Mouse (Mus musculus) adrenal gland, postnatal 36 days (tissue): ENCODE measurements around the gene Dnmt3l. TPM values are rescaled to one million over a fixed set of nuclear protein-coding genes. Genes with fewer than 3 reads are reported as not detected.
"Not testable (repeated sequence)": the region's sequence is repeated elsewhere in the genome, so short reads cannot be mapped to it uniquely, and the experiment has no call there.

Experiments
- DNase-seq, 2 experiments: peaks; one replicate each; pipeline ENCODE4 v3.0.0; 2021; ENCODE audit warnings: mixed read lengths in 1 of 2
- long read RNA-seq, 2 experiments: library from polyadenylated mRNA; stranded (forward); transcript quantifications; one replicate each; pipeline ENCODE4 v2.0.0; 2021; ENCODE audit warnings: borderline sequencing depth in 2 of 2
- total RNA-seq, 2 experiments: library from RNA; stranded (reverse); gene quantifications; 2 replicates each; pipeline ENCODE4 v1.2.3; 2021

The Dnmt3l gene
- total RNA-seq, result 10 to 100 TPM; 24.1 to 38.1 TPM
- long read RNA-seq, experiment 1, partial matches to known transcripts, result 42 of 42 reads
- long read RNA-seq, experiment 1, other reads (novel, unspliced or antisense), result 0 of 42 reads
- long read RNA-seq, experiment 2, partial matches to known transcripts, result 19 of 21 reads
- long read RNA-seq, experiment 2, other reads (novel, unspliced or antisense), result 2 of 21 reads

- DNase-seq, result no peak
These were observed at the start of gene Dnmt3l for GRCm38 (mm10) chr10:78041647-78042046. Dnmt3l (plus strand) TSS chr10:78041947.

DNA sequence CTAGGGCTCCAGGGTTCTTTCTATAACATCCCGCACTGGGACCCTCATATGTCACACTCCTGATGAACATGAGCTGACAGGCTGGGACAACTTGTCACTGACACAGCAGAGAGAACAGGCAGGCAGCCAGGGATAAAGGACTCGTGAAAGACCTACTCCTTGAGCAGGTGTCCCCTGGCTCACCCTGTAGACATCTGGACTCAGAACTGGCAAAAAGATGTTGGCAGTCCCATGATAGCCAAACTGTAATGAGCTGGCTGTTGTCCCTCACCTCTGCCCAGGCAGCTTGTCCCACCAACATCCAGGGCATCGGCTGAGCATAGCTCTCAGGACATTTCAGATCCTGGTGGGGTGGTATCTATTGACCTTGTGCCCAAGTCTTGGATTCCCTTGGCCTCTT lies 46.1 kb upstream of the Dnmt3l start:
- DNase-seq, result no peak

GRCm38 (mm10) chr10:78000200-78000599 lies 41.5 kb upstream of the Dnmt3l start:
- no peak for DNase-seq

GRCm38 (mm10) chr10:78001796-78002195 lies 40.0 kb upstream of the Dnmt3l start:
- DNase-seq, result no peak

DNA sequence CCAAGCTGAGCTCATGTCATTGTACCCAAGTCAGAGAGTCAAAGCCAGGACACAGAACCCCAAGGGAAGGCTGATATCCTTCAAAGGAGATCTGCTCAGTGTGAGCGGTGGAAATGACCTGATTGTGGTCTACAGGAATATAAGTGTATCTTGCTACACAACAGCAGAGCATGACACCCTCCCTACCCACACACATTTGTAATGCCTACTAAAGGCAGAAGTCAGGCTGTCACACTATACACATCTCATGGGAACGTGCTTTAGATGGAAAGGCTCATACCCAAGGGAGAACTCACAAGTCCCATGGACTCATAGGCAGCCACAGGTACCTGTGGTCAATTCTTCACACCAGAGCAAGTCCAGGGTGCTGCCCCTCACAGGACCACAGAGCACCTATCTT lies 39.4 kb upstream of the Dnmt3l start:
- no peak for DNase-seq

DNA sequence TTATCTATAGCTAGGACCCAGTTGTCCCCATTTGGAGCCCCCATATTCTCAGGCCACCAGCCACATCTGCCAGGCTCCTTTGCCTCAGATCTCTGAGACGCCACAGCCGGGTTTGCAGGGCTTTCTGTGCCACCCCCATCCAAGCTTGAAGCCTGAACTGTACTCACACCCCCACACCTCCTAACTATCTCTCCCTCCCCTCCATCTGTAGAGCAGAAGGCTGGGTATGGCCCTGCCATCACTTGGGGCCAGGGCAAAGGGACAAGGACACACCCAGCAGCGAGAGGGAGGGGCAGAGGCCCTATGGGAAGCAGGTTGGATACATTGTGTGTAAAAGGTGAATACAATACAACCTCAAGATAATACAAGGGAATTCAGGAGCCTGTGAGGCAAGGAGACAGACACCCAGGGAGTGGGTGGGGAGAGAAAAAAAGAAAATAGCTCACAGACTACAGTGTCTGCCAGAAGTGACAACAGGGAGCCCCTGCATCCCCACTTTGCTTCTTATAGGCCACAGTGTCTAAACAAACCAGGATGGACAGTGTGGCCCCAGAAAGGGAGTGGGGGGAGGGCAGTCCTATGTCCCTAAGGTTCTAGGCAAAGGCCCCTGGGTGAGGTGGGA lies 37.2 kb upstream of the Dnmt3l start:
- no peak for DNase-seq

GRCm38 (mm10) chr10:78005791-78006438 lies 35.8 kb upstream of the Dnmt3l start:
- DNase-seq, result no peak

DNA sequence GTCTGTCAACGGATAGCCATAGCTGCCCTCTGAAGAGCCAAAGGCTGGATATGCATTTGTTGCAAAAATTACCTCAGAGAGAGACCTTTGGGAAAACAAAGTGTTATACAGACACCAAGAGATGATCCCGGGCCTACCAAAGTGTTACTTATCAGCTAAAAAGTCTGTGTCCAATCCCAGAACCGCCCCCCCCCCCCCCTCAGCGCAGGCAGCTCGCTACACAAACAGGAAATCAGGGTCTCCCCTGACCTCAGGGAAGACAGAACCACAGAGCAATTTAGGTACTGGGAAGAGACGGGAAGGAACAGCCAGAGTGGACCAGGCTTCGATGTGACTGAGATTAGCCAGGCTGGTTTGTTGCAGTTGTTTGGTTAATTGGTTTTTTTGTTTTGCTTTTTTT lies 34.5 kb upstream of the Dnmt3l start:
- DNase-seq, result no peak

DNA sequence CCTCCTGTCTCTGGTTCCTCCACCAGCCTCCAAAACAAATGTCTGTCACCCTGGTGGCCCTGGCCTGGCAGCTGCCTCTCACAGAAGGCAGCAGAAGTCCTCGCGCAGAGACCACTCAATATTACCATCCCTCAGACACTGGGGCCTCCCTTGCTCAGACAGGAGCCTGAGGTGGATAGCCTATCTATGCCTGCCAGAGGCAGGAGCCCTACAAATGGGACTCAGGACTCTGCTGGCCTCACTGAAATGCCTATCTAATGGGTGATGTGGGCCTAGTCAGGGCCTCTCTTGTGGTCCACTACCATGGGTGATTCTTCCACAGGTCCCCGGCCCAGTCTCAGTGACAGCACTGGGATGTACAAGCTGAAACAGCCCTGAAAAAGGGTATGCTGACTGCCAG lies 33.6 kb upstream of the Dnmt3l start:
- no peak for DNase-seq

DNA sequence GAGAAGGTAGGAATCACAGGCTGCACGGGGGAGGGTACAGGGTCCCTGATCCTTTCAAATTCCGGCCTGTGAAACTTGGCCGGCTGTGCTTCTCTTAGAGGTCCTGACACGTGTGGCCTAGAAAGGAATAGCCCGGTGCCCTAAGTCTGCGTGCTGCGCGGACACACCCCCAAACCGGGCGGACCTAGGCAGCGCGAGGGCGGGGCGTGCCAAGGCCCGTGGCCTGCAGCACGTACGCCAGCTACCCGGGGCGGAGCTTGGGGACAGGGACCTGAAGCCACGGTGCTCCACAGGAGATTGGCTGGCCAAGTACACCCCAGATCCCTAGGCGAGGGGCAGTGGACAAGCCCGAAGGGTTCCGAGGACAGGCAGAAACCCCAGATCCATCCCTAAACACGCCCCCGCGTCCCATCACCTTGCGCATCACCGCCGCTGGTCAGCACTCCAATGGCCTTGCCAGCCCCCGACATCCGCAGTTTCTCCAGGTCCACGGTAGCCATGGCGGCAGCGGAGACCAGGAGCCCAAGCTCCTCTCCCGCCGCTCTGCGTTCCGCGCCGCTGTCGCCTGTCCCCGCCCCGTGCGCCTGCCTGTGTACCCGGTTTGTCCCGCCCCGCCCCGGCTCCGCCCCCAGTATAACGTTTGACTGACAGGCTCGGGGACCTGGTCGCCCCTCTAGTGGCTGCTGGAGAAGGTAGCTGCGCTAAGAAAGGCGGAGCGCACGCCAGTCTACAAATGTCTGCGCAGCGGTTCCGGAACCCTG lies 32.4 kb upstream of the Dnmt3l start:
- peak; percentile 98 to 99 for DNase-seq

- no peak for DNase-seq
These were observed 31.8 kb upstream of the Dnmt3l start, which contains the start of gene Pfkl for GRCm38 (mm10) chr10:78009945-78010293. Pfkl (minus strand) TSS chr10:78010083.

DNA sequence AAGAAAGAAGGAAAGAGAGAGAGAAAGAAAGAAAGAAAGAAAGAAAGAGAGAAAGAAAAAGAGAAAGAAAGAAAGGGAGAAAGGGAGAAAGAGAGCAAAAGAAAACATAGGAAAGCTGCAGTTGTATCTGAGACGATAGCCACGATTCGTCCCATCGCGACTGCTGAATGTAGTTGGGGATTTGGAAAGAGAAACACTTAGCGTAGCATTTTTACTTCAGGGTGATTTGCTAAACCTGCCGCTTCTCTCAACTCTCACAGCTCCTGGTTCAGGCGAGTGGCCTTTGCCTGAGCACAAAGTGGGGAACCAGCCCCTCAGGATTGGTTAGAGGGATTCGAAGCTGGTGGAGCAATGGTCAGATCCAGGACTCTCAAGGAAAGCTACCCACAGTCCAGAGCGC lies 31.4 kb upstream of the Dnmt3l start:
- DNase-seq, result no peak

- not testable (repeated sequence) for DNase-seq
These were observed 30.6 kb upstream of the Dnmt3l start for GRCm38 (mm10) chr10:78011116-78011515.

DNA sequence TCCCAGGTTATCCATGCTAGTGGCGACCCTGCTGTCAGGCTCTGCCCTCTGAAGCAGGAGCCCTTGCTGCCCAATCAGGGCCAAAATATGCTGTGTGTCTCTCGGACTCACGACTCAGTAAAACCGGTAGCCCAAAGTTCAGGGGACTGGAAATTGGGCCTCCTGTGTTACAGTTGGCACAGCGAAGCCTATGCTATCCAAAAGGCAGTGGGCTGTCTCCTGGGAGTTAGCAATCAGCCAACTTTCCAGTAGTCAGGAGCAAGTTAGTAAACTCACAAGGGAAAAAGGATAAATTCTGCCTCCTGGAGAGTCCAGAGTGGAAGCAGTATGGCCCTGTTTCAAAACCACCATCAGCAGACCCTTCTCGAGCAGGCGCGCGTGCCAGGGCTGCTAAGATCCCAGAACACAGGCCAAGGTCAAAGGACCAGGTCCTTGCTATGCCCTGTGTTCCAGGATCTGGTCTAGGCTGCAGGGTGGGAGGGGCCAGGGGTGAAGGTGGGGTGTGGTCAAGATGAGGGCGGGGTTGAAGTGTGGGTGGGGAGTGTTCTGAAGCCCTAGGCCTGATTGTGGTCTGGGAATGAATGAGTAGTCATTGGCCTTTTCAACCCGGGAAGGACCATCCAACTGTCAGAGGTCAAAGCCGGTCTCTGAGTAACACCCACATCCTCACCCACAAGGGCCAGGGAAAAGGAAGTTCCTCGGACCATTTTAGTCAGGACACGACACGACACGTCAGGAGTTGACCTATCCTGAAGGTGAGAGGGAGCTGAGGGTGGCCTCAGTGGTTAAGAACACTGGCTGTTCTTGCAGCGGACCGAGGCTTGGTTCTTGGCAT lies 28.9 kb upstream of the Dnmt3l start:
- peak in 1 of 2 experiments; percentile 40 for DNase-seq

DNA sequence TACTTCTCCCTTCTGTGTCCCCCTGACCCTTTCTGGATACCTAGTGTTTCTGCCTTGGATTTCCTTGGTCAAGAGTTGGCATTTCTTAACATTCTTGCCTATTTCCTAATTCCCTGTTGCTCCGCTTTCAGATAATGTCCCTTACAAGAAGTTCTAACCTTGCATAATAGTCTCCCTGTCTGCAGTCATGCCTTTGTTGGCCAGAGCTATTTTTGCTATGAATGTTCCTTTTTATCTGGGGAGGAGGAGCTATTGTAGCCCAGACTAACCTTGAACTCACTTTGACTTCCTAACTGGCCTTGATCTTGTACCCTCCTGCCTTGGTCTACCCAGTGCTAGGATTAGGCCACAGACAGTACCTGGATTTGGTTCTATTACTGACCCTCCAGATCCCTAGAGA lies 26.3 kb upstream of the Dnmt3l start:
- DNase-seq, result no peak

DNA sequence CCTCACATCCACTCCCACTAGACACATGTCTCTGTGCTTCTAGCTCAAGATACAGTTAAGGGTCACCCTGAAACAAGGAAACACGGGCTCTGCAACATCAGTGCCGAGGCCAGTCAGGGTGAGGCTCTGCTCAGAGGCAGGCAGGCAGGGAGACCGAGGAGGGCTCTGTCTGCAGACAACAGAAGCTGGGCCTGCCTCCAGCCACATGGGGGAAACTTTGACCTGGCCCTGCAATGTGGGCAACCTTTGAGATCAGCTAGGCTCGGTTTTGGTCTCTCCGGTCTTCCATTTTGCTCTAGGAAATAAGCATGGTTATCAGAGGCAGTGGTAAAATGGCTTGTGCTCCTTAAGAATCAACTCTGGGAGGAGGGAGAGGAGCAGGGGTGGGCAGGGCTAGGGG lies 25.4 kb upstream of the Dnmt3l start:
- no peak for DNase-seq

DNA sequence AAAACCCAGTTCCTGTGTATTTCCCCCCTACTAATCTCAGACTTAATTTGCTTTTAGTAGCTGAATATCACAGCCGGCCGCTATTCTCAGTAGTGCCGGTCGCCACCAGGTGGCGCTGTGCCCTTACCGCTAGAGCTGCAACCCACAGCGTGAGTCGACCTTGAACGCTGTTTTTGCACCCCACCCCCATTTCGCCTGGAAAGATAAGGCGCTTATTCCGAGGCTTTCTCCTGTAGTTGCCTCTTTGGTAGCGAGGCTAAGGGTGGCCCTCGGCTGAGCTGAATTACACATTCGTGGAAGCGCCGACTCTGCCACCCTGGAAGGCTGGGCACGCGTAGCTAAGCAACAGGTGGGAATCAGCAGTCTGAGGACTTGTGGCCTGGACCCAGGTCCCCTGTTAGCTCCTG lies 22.9 kb upstream of the Dnmt3l start:
- peak; percentile 84 to 91 for DNase-seq

DNA sequence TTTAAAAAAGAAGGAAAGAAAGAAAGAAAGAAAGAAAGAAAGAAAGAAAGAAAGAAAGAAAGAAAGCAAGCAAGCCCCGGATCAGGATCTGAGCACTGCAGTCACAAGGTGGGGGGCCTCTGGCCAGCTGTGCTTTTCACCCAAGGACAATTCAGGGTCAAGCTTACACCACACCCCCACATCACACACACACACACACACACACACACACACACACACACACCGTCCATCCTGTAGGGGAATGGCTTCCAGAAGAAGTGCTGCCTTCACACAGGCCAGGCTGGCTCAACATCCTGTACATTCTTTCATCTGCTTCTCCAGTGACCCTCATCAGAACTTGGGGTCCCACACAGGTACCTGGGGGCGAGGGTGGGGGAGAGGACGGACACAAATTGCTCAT lies 22.5 kb upstream of the Dnmt3l start:
- no peak for DNase-seq

DNA sequence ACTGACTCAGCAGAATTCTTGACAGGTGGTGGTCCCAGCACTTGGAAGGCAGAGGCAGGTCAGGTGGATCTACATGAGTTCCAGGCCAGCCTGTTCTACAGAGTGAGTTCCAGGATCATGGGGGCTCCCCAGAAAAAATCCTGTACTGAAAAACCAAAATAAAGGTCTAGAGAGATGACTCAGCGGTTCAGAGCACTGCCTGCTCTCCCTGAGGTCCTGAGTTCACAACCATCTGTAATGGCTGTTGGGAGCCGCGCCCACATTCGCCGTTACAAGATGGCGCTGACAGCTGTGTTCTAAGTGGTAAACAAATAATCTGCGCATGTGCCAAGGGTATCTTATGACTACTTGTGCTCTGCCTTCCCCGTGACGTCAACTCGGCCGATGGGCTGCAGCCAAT lies 21.8 kb upstream of the Dnmt3l start:
- DNase-seq, result not testable (repeated sequence)

DNA sequence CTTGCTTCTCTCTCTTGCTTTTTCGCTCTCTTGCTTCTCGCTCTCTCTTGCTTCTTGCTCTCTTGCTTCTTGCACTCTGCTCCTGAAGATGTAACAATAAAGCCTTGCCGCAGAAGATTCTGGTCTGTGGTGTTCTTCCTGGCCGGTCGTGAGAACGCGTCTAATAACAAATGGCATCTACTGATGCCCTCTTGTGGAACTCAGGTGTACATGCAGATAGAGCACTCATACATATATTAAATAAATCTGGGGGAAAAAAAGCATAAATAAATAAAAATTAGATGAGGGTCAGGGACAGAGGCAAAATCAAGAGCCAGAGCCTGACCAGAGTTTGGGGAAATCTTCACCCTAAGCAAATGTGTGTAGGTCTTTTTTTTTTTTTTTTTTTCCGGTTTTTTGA lies 16.3 kb upstream of the Dnmt3l start:
- DNase-seq, result not testable (repeated sequence)

DNA sequence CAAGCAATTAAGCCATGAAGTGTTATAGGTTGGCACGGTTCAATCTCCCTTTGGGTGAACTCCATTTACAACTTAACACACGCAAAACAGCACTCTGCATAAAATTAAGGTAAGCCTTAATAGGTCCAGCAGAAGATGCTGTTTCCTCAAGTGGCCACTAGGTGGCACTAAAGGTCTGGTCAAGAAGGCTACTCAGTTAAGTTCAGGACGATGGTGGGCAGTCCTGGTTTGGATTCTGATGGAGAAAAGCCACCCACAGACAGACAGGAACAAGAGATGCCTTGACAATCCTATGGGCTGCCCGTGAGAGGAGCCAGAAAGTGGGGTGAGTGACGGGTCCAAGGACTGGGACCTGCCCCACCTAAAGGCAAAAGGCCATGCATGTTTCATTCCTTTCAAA lies 13.6 kb upstream of the Dnmt3l start:
- DNase-seq, result peak; percentile 74 to 77

GRCm38 (mm10) chr10:78029080-78029479 lies 12.7 kb upstream of the Dnmt3l start:
- no peak for DNase-seq
